Mouse (Mus musculus): ENCODE results near the gene Ldb2. TPM values are rescaled to one million over a fixed set of nuclear protein-coding genes. Genes with fewer than 3 reads are reported as not detected.

The Ldb2 gene
- polyA plus RNA-seq, 1 experiment from 2014 or later, result 15.9 TPM

GRCm38 (mm10) chr5:44759178-44759577 is 40.3 kb downstream of the Ldb2 start:
- Histone ChIP-seq H3K9me3 (no peaks in the 10 kb centered on the region), H3K27ac (replicated peaks) (no peak overlapping the region), H3K9ac (replicated peaks) (no peak overlapping the region), H3K27me3 (no peaks in the 10 kb centered on the region), H3K36me3 (no peaks in the 10 kb centered on the region), H3K4me2 (replicated peaks) (no peak overlapping the region), H3K4me1 (peaks cover 4% of the 10 kb centered on the region; the same call in 1 of the 2 replicates), H3K4me3 (no peak overlapping the region)
- 85% methylated on average over 4 of the region's 4 CpGs for WGBS
- no peak for ATAC-seq (ENCODE audit: low FRiP score, low read depth)

GRCm38 (mm10) chr5:44754156-44754910 is 45.1 kb downstream of the Ldb2 start:
- H3K4me1 ChIP-seq, result peaks cover 4% of the 10 kb centered on the region; the same call in 1 of the 2 replicates
- 67% methylated on average over 1 of the region's 1 CpGs for WGBS
- no peaks in the 10 kb centered on the region for H3K36me3 ChIP-seq
- H3K9me3 ChIP-seq, result no peaks in the 10 kb centered on the region
- no peak overlapping the region for H3K27ac ChIP-seq (replicated peaks)
- H3K27me3 ChIP-seq, result no peaks in the 10 kb centered on the region
- H3K4me2 ChIP-seq (replicated peaks), result no peak overlapping the region
- ATAC-seq (ENCODE audit: low FRiP score, low read depth), result no peak
- H3K9ac ChIP-seq (replicated peaks), result no peak overlapping the region
- H3K4me3 ChIP-seq, result no peak overlapping the region

DNA sequence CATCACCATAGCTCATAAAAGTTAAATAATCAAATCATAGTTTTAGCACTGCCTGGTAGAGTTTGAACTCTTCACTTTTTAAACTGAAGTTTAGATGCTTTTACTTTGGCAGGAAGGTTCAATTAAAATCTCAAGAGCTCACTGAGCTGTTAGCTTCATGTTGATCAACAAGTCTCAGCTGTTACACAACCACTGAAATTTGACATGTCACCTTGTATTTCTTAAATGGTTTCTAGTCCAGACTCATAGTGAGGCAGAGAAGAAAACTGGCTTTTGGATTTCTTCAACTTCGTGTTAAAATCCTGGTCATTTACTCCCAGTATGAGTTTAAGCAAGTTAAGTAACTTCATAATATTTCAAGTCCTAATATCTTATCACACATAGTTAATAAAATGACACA is 53.8 kb downstream of the Ldb2 start:
- Histone ChIP-seq H3K27me3 (no peaks in the 10 kb centered on the region), H3K4me1 (no peaks in the 10 kb centered on the region), H3K4me2 (replicated peaks) (no peak overlapping the region), H3K36me3 (no peaks in the 10 kb centered on the region), H3K4me3 (no peak overlapping the region), H3K9ac (replicated peaks) (no peak overlapping the region), H3K9me3 (no peaks in the 10 kb centered on the region), H3K27ac (replicated peaks) (no peak overlapping the region)
- 85% methylated on average over 1 of the region's 1 CpGs for WGBS
- ATAC-seq (ENCODE audit: low FRiP score, low read depth), result no peak

GRCm38 (mm10) chr5:44736366-44736765 is 63.1 kb downstream of the Ldb2 start:
- ATAC-seq (ENCODE audit: low FRiP score, low read depth), result no peak
- 96% methylated on average over 3 of the region's 3 CpGs for WGBS
- Histone ChIP-seq H3K9ac (replicated peaks) (no peak overlapping the region), H3K36me3 (no peaks in the 10 kb centered on the region), H3K4me3 (no peak overlapping the region), H3K9me3 (no peaks in the 10 kb centered on the region), H3K27me3 (no peaks in the 10 kb centered on the region), H3K4me2 (replicated peaks) (no peak overlapping the region), H3K4me1 (no peaks in the 10 kb centered on the region), H3K27ac (replicated peaks) (no peak overlapping the region)

DNA sequence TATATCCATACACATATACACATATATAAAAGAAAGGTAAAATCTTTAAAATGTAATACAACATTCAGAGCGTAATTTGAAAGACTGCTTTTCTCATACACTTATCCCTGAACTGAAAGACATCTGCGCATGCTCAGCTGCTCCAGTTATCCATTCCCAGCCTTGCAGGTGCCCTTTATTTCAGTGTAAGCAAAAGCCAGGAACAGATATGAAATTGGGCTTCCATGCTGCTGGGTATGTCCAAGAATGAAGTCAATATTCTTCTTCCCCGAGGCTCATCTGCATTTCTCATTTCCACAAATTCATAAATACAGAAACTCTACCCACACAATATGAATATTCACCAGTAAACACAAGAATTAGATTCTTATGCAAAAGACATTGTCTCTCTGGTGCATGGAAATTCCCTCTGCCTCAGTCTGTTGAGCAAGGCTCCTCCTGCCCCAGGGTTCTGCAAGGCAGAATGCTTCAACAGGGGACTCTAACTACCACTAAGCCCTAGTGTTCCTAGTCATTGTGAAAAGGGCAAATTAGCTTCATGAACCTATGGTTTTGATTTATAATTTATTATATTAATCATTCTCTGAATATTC is 65.3 kb downstream of the Ldb2 start:
- no peak overlapping the region for H3K4me2 ChIP-seq (replicated peaks)
- H3K9me3 ChIP-seq, result no peaks in the 10 kb centered on the region
- no peak overlapping the region for H3K27ac ChIP-seq (replicated peaks)
- H3K4me3 ChIP-seq, result no peak overlapping the region
- H3K27me3 ChIP-seq, result no peaks in the 10 kb centered on the region
- 94% methylated on average over 3 of the region's 3 CpGs for WGBS
- no peaks in the 10 kb centered on the region for H3K4me1 ChIP-seq
- H3K36me3 ChIP-seq, result no peaks in the 10 kb centered on the region
- no peak for ATAC-seq (ENCODE audit: low FRiP score, low read depth)
- no peak overlapping the region for H3K9ac ChIP-seq (replicated peaks)

GRCm38 (mm10) chr5:44729646-44730310 is 69.7 kb downstream of the Ldb2 start:
- no peak overlapping the region for H3K4me2 ChIP-seq (replicated peaks)
- H3K27ac ChIP-seq (replicated peaks), result no peak overlapping the region
- ATAC-seq (ENCODE audit: low FRiP score, low read depth), result no peak
- no peak overlapping the region for H3K9ac ChIP-seq (replicated peaks)
- 88% methylated on average over 8 of the region's 8 CpGs for WGBS
- H3K4me3 ChIP-seq, result no peak overlapping the region
- H3K4me1 ChIP-seq, result no peaks in the 10 kb centered on the region; the same call in 1 of the 2 replicates
- H3K36me3 ChIP-seq, result no peaks in the 10 kb centered on the region
- H3K9me3 ChIP-seq, result no peaks in the 10 kb centered on the region
- H3K27me3 ChIP-seq, result no peaks in the 10 kb centered on the region

- Histone ChIP-seq H3K9me3 (no peaks in the 10 kb centered on the region), H3K4me3 (no peak overlapping the region), H3K27ac (replicated peaks) (no peak overlapping the region), H3K27me3 (no peaks in the 10 kb centered on the region), H3K36me3 (no peaks in the 10 kb centered on the region), H3K4me1 (no peaks in the 10 kb centered on the region; the same call in 1 of the 2 replicates), H3K9ac (replicated peaks) (no peak overlapping the region), H3K4me2 (replicated peaks) (no peak overlapping the region)
- WGBS, result 91% methylated on average over 11 of the region's 11 CpGs
- ATAC-seq (ENCODE audit: low FRiP score, low read depth), result no peak
Observed at GRCm38 (mm10) chr5:44727995-44728394, 71.5 kb downstream of the Ldb2 start.

DNA sequence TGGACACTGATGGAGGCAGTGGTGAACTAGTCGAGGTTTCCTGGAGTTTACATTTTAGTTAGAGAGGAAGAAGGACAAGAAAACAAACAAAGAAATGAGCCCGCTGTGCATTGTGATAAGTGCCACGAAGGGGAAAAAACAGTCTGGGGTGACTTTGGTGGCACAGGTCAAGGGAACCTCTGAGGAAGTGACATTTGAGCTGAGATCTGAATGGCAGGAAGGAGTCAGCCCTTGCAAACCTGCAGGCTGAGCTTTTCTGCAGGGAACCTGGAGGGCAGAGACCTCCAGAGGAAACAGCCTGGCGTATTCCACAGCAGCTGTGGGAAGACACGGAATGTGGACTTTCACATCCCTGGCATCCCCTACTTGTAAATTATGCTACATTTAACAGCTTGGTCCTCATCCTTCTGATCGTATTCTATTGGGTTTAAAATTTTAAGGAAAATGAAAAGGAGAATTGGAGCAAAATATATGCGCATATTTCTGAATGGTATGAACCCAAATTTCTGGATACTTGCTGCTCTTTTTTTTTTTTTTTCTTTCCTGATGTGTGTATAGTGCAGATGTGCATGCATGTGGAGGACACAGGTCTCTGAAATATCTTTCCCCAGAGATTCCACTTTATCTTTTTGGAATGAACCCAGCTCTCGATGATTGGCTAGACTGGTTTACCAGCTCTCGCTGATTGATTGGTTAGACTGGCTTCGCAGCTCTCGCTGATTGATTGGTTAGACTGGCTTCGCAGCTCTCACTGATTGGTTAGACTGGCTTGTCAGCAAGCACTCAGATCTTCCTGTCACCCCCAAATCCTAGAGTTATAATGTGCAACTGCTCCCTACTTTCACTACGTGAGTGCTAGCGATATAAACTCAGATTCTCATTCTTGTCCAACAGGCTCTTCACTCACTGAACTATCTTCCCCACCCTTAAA is 72.7 kb downstream of the Ldb2 start:
- Histone ChIP-seq H3K27me3 (no peaks in the 10 kb centered on the region), H3K4me1 (no peaks in the 10 kb centered on the region; the same call in 1 of the 2 replicates), H3K36me3 (no peaks in the 10 kb centered on the region), H3K9ac (replicated peaks) (no peak overlapping the region), H3K4me3 (no peak overlapping the region), H3K27ac (replicated peaks) (no peak overlapping the region), H3K4me2 (replicated peaks) (no peak overlapping the region), H3K9me3 (no peaks in the 10 kb centered on the region)
- no peak for ATAC-seq (ENCODE audit: low FRiP score, low read depth)
- 71% methylated on average over 14 of the region's 14 CpGs for WGBS

DNA sequence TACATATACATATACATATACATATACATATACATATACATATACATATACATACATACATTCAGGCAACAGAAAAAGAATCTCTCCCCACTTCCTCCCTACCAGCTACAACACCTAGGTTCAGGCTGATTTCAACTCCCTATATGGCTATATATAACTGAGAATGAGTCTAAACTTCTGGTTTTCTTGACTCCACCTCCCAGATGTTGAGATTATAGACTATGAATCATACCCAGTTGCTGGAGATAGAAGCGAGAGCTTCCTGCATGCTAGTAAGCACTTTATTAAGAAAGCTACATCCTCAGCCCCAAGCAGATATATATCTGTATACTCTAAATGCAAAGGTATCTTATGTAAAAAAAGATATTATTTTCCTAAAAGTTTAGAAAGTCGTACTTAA is 74.0 kb downstream of the Ldb2 start:
- WGBS, result 91% methylated on average over 2 of the region's 2 CpGs

GRCm38 (mm10) chr5:44719872-44720271 is 79.6 kb downstream of the Ldb2 start:
- Histone ChIP-seq H3K4me1 (no peaks in the 10 kb centered on the region), H3K27ac (replicated peaks) (no peak overlapping the region), H3K36me3 (no peaks in the 10 kb centered on the region), H3K4me2 (replicated peaks) (no peak overlapping the region), H3K4me3 (no peak overlapping the region), H3K9ac (replicated peaks) (no peak overlapping the region), H3K9me3 (no peaks in the 10 kb centered on the region), H3K27me3 (no peaks in the 10 kb centered on the region)
- WGBS, result 86% methylated on average over 1 of the region's 1 CpGs
- ATAC-seq (ENCODE audit: low FRiP score, low read depth), result no peak

More for the DNA sequence above, 74.0 kb downstream of the Ldb2 start:
- no peaks in the 10 kb centered on the region for H3K27me3 ChIP-seq
- H3K9me3 ChIP-seq, result no peaks in the 10 kb centered on the region
- H3K36me3 ChIP-seq, result no peaks in the 10 kb centered on the region
- H3K9ac ChIP-seq (replicated peaks), result no peak overlapping the region
- no peak for ATAC-seq (ENCODE audit: low FRiP score, low read depth)
- no peak overlapping the region for H3K4me3 ChIP-seq
- no peak overlapping the region for H3K4me2 ChIP-seq (replicated peaks)
- H3K4me1 ChIP-seq, result no peaks in the 10 kb centered on the region; the same call in 1 of the 2 replicates
- H3K27ac ChIP-seq (replicated peaks), result no peak overlapping the region

DNA sequence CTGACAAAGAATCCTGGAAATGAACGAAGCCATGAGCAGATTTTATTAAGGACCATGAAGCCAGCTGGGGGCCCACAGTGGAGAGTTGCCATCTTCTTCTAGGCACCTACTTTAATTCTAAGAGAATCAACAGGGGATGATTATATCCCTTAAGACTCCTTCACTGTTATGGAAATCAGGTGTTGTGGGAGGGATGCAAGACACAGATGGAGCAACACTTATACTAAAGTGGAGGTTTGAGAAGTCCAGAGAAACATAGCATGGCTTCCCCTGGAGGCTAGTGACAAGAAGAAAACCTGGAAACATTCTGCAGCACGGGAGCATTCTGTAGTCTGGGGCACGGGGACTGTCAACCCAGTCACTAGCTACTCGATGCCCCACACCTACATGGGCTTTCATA is 85.0 kb downstream of the Ldb2 start:
- Histone ChIP-seq H3K4me2 (replicated peaks) (no peak overlapping the region), H3K27ac (replicated peaks) (no peak overlapping the region), H3K9ac (replicated peaks) (no peak overlapping the region), H3K4me1 (peaks cover 21% of the 10 kb centered on the region), H3K36me3 (no peaks in the 10 kb centered on the region), H3K27me3 (no peaks in the 10 kb centered on the region), H3K9me3 (no peaks in the 10 kb centered on the region), H3K4me3 (no peak overlapping the region)
- 52% methylated on average over 4 of the region's 4 CpGs for WGBS
- ATAC-seq (ENCODE audit: low FRiP score, low read depth), result no peak
